11 mouse cellular contexts compared by ENCODE assay signal in the genomic region with DNA sequence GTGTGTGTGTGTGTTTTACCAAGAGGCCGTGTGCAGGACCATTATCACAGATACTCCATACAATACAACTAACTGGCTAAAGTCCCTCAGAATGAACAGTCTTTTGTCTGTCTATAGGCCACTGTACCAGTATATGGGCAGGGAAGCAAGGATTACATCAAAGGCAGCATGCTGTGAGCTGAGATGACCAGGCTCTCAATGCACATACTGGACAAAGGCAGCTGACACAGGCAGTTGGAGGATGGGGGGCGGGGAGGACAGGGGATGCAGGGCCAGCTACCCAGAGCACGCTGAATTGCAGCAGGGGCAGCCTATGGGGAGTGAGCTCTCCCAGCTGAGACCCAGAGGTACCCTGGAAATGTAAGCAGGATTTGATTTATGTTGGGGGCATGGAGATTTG. TPM values are rescaled to one million over a fixed set of nuclear protein-coding genes. Genes with fewer than 3 reads are reported as not detected.
DNase-seq lines count a peak whose midpoint lies in the region; ATAC-seq and TF ChIP-seq lines count a peak whose summit lies in the region.
"Had no signal": no experiment of that assay in that cellular context is flagged by ENCODE, and none has a peak within 500 bp of the region (broad histone marks: within the 10 kb centered on the region; RNA-seq: fewer than 3 reads in every experiment).

No protein-coding gene starts in this region.

- H3K4me2 ChIP-seq in hindbrain, postnatal 0 days (ENCODE audit: low read depth, low read length), result no peak overlapping the region
- H3K4me2 ChIP-seq in hindbrain, embryonic 16.5 days (ENCODE audit: low read length), result no peak overlapping the region
- H3K4me2 ChIP-seq in neural tube, embryonic 12.5 days (replicated peaks), result peak overlapping the region; percentile 28; the same call in 1 of the 2 replicates

- H3K27ac ChIP-seq in hindbrain, embryonic 10.5 days, result peak overlapping the region; percentile 80
- H3K27ac ChIP-seq in hindbrain, postnatal 0 days, result no peak overlapping the region
- H3K27ac ChIP-seq in hindbrain, embryonic 16.5 days (ENCODE audit: low read depth, low read length), result no peak overlapping the region
- H3K27ac ChIP-seq in neural tube, embryonic 12.5 days, result no peak overlapping the region; the same call in 1 of the 2 replicates

- H3K4me3 ChIP-seq in hindbrain, embryonic 10.5 days, result no peak overlapping the region
- no peak overlapping the region for H3K4me3 ChIP-seq in hindbrain, postnatal 0 days (ENCODE audit: low read length)
- no peak overlapping the region for H3K4me3 ChIP-seq in hindbrain, embryonic 16.5 days (ENCODE audit: low read length)
- no peak overlapping the region for H3K4me3 ChIP-seq in neural tube, embryonic 12.5 days

- DNase-seq in hindbrain, embryonic 10.5 days (ENCODE audit: low spot score), result peak; percentile 60
- DNase-seq in hindbrain, postnatal 0 days (ENCODE audit: low spot score), result no peak
- DNase-seq in embryo, embryonic 11 days, result peak; percentile 58
- DNase-seq in urinary bladder, postnatal 14 days (ENCODE audit: low spot score), result no peak
- no peak for DNase-seq in adipocyte (ENCODE audit: low spot score)
- DNase-seq in c-Kit-positive CD71-positive TER-119-positive erythroid progenitor cells, embryonic 14.5 days (ENCODE audit: low spot score), result no peak
- DNase-seq: cerebellum, adult 9-10 months; heart, postnatal 4 days; liver, postnatal 0 days had no signal

- H3K4me1 ChIP-seq in hindbrain, embryonic 10.5 days (replicated peaks), result peaks cover 27% of the 10 kb centered on the region
- no peaks in the 10 kb centered on the region for H3K4me1 ChIP-seq in hindbrain, postnatal 0 days (ENCODE audit: insufficient read depth, low read length)
- H3K4me1 ChIP-seq in hindbrain, embryonic 16.5 days (ENCODE audit: control insufficient read depth, insufficient read depth, low read depth, low read length), result peaks cover 3% of the 10 kb centered on the region; the same call in 1 of the 2 replicates
- H3K4me1 ChIP-seq in neural tube, embryonic 12.5 days, result peaks cover 20% of the 10 kb centered on the region

- 29% methylated on average over 3 of the region's 3 CpGs for whole genome bisulfite sequencing in hindbrain, embryonic 10.5 days
- WGBS in hindbrain, postnatal 0 days, result 34% methylated on average over 3 of the region's 3 CpGs
- 20% methylated on average over 3 of the region's 3 CpGs for WGBS in hindbrain, embryonic 16.5 days
- 6% methylated on average over 3 of the region's 3 CpGs for WGBS in neural tube, embryonic 12.5 days

- H3K9me3 ChIP-seq in hindbrain, embryonic 10.5 days, result no peaks in the 10 kb centered on the region
- no peaks in the 10 kb centered on the region for H3K9me3 ChIP-seq in hindbrain, postnatal 0 days (ENCODE audit: low read length)
- H3K9me3 ChIP-seq in hindbrain, embryonic 16.5 days (ENCODE audit: control insufficient read depth, low read length), result no peaks in the 10 kb centered on the region
- H3K9me3 ChIP-seq in neural tube, embryonic 12.5 days, result no peaks in the 10 kb centered on the region

- no peaks in the 10 kb centered on the region for H3K36me3 ChIP-seq in hindbrain, embryonic 10.5 days
- H3K36me3 ChIP-seq in hindbrain, postnatal 0 days (ENCODE audit: insufficient read depth, low read length), result no peaks in the 10 kb centered on the region
- H3K36me3 ChIP-seq in hindbrain, embryonic 16.5 days (ENCODE audit: control insufficient read depth, insufficient read depth, low read length), result no peaks in the 10 kb centered on the region
- H3K36me3 ChIP-seq in neural tube, embryonic 12.5 days, result no peaks in the 10 kb centered on the region

- no peak overlapping the region for H3K9ac ChIP-seq in hindbrain, postnatal 0 days (replicated peaks; ENCODE audit: low read length)
- H3K9ac ChIP-seq in hindbrain, embryonic 16.5 days (ENCODE audit: low read depth, low read length), result no peak overlapping the region
- peak overlapping the region; percentile 26; the same call in 1 of the 2 replicates for H3K9ac ChIP-seq in neural tube, embryonic 12.5 days
- H3K9ac ChIP-seq: liver, postnatal 0 days had no signal

- no peaks in the 10 kb centered on the region for H3K27me3 ChIP-seq in hindbrain, embryonic 10.5 days (ENCODE audit: insufficient read depth, poor library complexity, severe bottlenecking)
- H3K27me3 ChIP-seq in hindbrain, postnatal 0 days (ENCODE audit: insufficient read depth, low read length), result no peaks in the 10 kb centered on the region
- H3K27me3 ChIP-seq in hindbrain, embryonic 16.5 days (replicated peaks; ENCODE audit: control insufficient read depth, insufficient read depth, low read length), result no peaks in the 10 kb centered on the region
- no peaks in the 10 kb centered on the region for H3K27me3 ChIP-seq in neural tube, embryonic 12.5 days (replicated peaks)

- no peak for TF ChIP-seq CTCF in hindbrain, postnatal 0 days (IDR thresholded peaks at IDR 0.05; ENCODE audit: low read depth)

- ATAC-seq in hindbrain, postnatal 0 days, result no peak
- 0 out of 2 replicates have a peak, but pooled peaks have one; percentile 40 for ATAC-seq in hindbrain, embryonic 16.5 days
- peak; percentile 80; the same call in 1 of the 2 replicates for ATAC-seq in neural tube, embryonic 12.5 days (ENCODE audit: low FRiP score, low read depth)
- ATAC-seq: liver, postnatal 0 days had no signal

RNA-seq across cellular contexts. Expression of a gene that starts 20.8 kb away (rescaled TPM):
- polyA plus RNA-seq in hindbrain, embryonic 10.5 days (2016; fragmentation: Nextera tagmentation; extraction: Ambion mirVana), result 13.9 and 20.1 TPM in 2 replicates
- total RNA-seq in hindbrain, postnatal 0 days (2014; rRNA removed), result 62.2 and 62.8 TPM in 2 replicates
- polyA plus RNA-seq in hindbrain, postnatal 0 days (2015; fragmentation: Nextera tagmentation; extraction: Ambion mirVana), result 11.5 and 12.2 TPM in 2 replicates
- 15.9 and 20.5 TPM in 2 replicates for polyA plus RNA-seq in hindbrain, embryonic 16.5 days (2015; fragmentation: Nextera tagmentation; extraction: Ambion mirVana)
- polyA plus RNA-seq in neural tube, embryonic 12.5 days (2016; fragmentation: Nextera tagmentation; extraction: Ambion mirVana), result 24.4 and 25.9 TPM in 2 replicates

Comparison
In these comparisons a context has a peak if more than half of its experiments do, and no peak if none do; other contexts are left out.
1. DNase-seq: peak in hindbrain, embryonic 10.5 days (single experiment) and embryo, embryonic 11 days (single experiment); none in hindbrain, postnatal 0 days (single experiment), urinary bladder, postnatal 14 days (single experiment), adipocyte (single experiment) and c-Kit-positive CD71-positive TER-119-positive erythroid progenitor cells, embryonic 14.5 days (single experiment).